Mouse (Mus musculus): ENCODE results near the gene Ccdc173. TPM values are rescaled to one million over a fixed set of nuclear protein-coding genes. Genes with fewer than 3 reads are reported as not detected.

Ccdc173 gene
- total RNA-seq, 2 experiments from 2014 or later: 0.42 to 0.51 TPM

Other genes starting within 250 kb of the Ccdc173 start
- 1 to 10 TPM in 1 of 2 experiments, under 1 TPM in 1; 0.72 to 1.4 TPM for gene Lrp2, start 203.5 kb downstream of the Ccdc173 start, total RNA-seq (2021)
- gene Bbs5, start 142.4 kb downstream of the Ccdc173 start, total RNA-seq (2021): 1 to 10 TPM; 4.3 to 4.4 TPM
- gene Klhl41, start 119.5 kb downstream of the Ccdc173 start, total RNA-seq (2021): 10 to 100 TPM; 74.2 to 74.4 TPM
- 10 to 100 TPM; 29.1 to 29.7 TPM for gene Fastkd1, start 76.1 kb downstream of the Ccdc173 start, total RNA-seq (2021)
- 10 to 100 TPM; 33.8 to 40.1 TPM for gene Ppig, start 67.0 kb downstream of the Ccdc173 start, total RNA-seq (2021)
- 10 to 100 TPM; 28.6 to 33.1 TPM for gene Phospho2, start within 50 bp of the Ccdc173 start, total RNA-seq (2021)
- gene Klhl23, start 32.4 kb upstream of the Ccdc173 start, total RNA-seq (2021): 10 to 100 TPM; 26.0 to 34.4 TPM
- 10 to 100 TPM; 58.9 to 66.2 TPM for gene Ssb, start 72.0 kb upstream of the Ccdc173 start, total RNA-seq (2021)
- 10 to 100 TPM; 21.6 to 22.6 TPM for gene Mettl5, start 96.0 kb upstream of the Ccdc173 start, total RNA-seq (2021)
- 100 to 1,000 TPM; 120 to 124 TPM for gene Ubr3, start 107.7 kb upstream of the Ccdc173 start, total RNA-seq (2021)
- under 1 TPM in 1 of 2 experiments, not detected in 1; 0.07 TPM for gene Myo3b, start 249.6 kb upstream of the Ccdc173 start, total RNA-seq (2021)

All from heart, adult 18-20 months (tissue).